Mouse (Mus musculus): ENCODE results near the gene Jph3.

Jph3 gene

GRCm38 (mm10) chr8:121729754-121730153 is 331 bp downstream of the Jph3 start:
- DNase-seq (ENCODE audit: low spot score in 2 of 2): no peak

- no peak for DNase-seq (ENCODE audit: low spot score in 2 of 2)
Measured at GRCm38 (mm10) chr8:121730170-121730569, 747 bp downstream of the Jph3 start.

- no peak for DNase-seq (ENCODE audit: low spot score in 2 of 2)
Measured at GRCm38 (mm10) chr8:121730646-121731045, 1.2 kb downstream of the Jph3 start.

GRCm38 (mm10) chr8:121731060-121731459 is 1.6 kb downstream of the Jph3 start:
- no peak for DNase-seq (ENCODE audit: low spot score in 2 of 2)

GRCm38 (mm10) chr8:121731471-121732333 is 2.3 kb downstream of the Jph3 start:
- peak in 1 of 2 experiments; percentile 34 for DNase-seq (ENCODE audit: low spot score in 2 of 2)

- no peak for DNase-seq (ENCODE audit: low spot score in 2 of 2)
Measured at GRCm38 (mm10) chr8:121732334-121732665, 2.9 kb downstream of the Jph3 start.

- DNase-seq (ENCODE audit: low spot score in 2 of 2): no peak
Measured at GRCm38 (mm10) chr8:121734262-121734661, 4.8 kb downstream of the Jph3 start.

- DNase-seq (ENCODE audit: low spot score in 2 of 2): no peak
Measured at GRCm38 (mm10) chr8:121736236-121736635, 6.8 kb downstream of the Jph3 start.

GRCm38 (mm10) chr8:121740721-121741120 is 11.3 kb downstream of the Jph3 start:
- DNase-seq (ENCODE audit: low spot score in 2 of 2): no peak

- DNase-seq (ENCODE audit: low spot score in 2 of 2): no peak
Measured at GRCm38 (mm10) chr8:121749501-121749900, 20.1 kb downstream of the Jph3 start.

- DNase-seq (ENCODE audit: low spot score in 2 of 2): no peak
Measured at GRCm38 (mm10) chr8:121750512-121750911, 21.1 kb downstream of the Jph3 start.

- peak; percentile 85 to 90 for DNase-seq (ENCODE audit: low spot score in 2 of 2)
Measured at GRCm38 (mm10) chr8:121751407-121751806, 22.0 kb downstream of the Jph3 start.

GRCm38 (mm10) chr8:121758470-121758869 is 29.0 kb downstream of the Jph3 start:
- no peak for DNase-seq (ENCODE audit: low spot score in 2 of 2)

GRCm38 (mm10) chr8:121760484-121760883 is 31.1 kb downstream of the Jph3 start:
- no peak for DNase-seq (ENCODE audit: low spot score in 2 of 2)

GRCm38 (mm10) chr8:121761480-121761879 is 32.1 kb downstream of the Jph3 start:
- no peak for DNase-seq (ENCODE audit: low spot score in 2 of 2)

GRCm38 (mm10) chr8:121762999-121763699 is 33.7 kb downstream of the Jph3 start:
- DNase-seq (ENCODE audit: low spot score in 2 of 2): peak in 1 of 2 experiments; percentile 18

GRCm38 (mm10) chr8:121763700-121764013 is 34.2 kb downstream of the Jph3 start:
- DNase-seq (ENCODE audit: low spot score in 2 of 2): no peak

GRCm38 (mm10) chr8:121765594-121766138 is 36.2 kb downstream of the Jph3 start:
- no peak for DNase-seq (ENCODE audit: low spot score in 2 of 2)

- no peak for DNase-seq (ENCODE audit: low spot score in 2 of 2)
Measured at GRCm38 (mm10) chr8:121769095-121769494, 39.7 kb downstream of the Jph3 start.

GRCm38 (mm10) chr8:121769621-121770020 is 40.2 kb downstream of the Jph3 start:
- DNase-seq (ENCODE audit: low spot score in 2 of 2): no peak

- no peak for DNase-seq (ENCODE audit: low spot score in 2 of 2)
Measured at GRCm38 (mm10) chr8:121770845-121771752, 41.7 kb downstream of the Jph3 start.

- no peak for DNase-seq (ENCODE audit: low spot score in 2 of 2)
Measured at GRCm38 (mm10) chr8:121773876-121774275, 44.5 kb downstream of the Jph3 start.
